Mouse (Mus musculus) left cerebral cortex, postnatal 36 days (tissue): ENCODE measurements around the gene Zbtb45. TPM values are rescaled to one million over a fixed set of nuclear protein-coding genes. Genes with fewer than 3 reads are reported as not detected.
A peak's percentile ranks its signal among the peaks of the same experiment; 100 is the strongest.

Source experiments
- DNase-seq, 2 experiments: peaks; one replicate each; pipeline ENCODE4 v3.0.0; 2021 to 2022; ENCODE audit warnings: low spot score in 2 of 2, mixed read lengths in 1 of 2
- intact Hi-C: fragments of 180-260 bp; cut with DNase I; formaldehyde crosslinking; loops from one replicate; pipeline ENCODE4 v1.15.1; 2025
- total RNA-seq, 2 experiments: library from RNA; stranded (reverse); gene quantifications; 2 replicates each; pipeline ENCODE4 v1.2.3; 2021

The Zbtb45 gene
- 10 to 100 TPM; 35.8 to 36.5 TPM for total RNA-seq

DNA sequence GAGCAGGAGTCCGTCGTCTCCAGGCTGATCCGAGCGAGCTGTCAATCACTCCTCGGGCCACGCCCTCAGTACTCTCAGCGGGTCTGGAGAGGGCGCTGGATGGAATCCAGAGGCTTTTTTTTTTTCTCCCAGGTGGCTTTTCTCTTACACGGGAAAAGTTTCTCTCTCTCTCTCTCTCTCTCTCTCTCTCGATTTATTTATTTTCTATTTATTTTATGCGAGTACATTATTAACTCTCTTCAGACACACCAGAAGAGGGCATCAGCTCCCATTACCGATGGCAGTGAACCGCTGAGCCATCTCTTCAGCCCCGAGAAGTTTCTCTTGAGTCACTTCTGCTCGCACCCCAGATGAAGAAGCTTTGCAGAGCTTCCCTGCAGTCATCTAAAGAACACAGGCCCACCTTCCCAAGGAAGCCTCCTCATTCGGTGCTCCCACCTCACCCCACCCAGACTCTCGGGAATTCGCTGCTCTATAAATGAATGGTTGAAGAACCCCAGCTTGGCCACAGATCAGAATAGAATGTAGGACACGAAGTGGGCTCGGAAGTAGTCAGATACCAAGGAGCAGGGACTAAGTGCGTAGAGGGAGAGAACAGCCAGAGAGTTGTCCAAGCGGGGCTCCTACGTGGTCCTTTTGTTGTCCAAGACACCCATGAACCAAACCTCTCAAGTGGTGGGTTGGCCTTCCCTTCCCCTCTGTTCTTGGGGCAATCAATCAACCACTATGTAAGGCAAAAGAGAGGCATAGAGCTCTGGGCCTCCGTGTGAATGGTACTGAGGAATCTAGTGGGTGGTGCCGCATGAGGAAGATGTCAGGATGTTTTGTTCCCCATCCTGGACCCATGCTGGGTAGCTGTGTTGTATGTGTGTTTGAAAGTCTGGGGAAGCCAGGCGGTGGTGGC is at the start of gene Zbtb45:
Gene Zbtb45 (minus strand): TSS at position 30 of the 904 bp plus-strand sequence.
- no peak for DNase-seq
- intact Hi-C loops, result no loop called here

DNA sequence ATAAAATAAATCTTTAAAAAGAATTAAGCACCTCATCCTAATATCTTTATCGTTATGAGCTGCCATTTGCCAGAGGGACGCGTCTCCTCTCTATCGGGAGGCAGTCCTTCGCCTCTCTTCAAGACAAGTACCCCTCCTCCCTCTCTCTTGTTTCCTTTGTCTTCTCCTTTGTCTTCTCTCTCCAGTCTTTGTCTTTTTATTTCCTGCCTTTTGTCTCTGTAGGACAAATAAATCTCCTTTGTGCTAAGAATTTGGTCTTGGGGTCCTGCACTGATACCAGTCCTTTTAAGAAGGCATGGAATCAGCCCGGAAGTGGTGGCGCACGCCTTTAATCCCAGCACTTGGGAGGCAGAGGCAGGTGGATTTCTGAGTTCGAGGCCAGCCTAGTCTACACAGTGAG is 49.7 kb upstream of the Zbtb45 start:
- intact Hi-C loops, result no loop called here

DNA sequence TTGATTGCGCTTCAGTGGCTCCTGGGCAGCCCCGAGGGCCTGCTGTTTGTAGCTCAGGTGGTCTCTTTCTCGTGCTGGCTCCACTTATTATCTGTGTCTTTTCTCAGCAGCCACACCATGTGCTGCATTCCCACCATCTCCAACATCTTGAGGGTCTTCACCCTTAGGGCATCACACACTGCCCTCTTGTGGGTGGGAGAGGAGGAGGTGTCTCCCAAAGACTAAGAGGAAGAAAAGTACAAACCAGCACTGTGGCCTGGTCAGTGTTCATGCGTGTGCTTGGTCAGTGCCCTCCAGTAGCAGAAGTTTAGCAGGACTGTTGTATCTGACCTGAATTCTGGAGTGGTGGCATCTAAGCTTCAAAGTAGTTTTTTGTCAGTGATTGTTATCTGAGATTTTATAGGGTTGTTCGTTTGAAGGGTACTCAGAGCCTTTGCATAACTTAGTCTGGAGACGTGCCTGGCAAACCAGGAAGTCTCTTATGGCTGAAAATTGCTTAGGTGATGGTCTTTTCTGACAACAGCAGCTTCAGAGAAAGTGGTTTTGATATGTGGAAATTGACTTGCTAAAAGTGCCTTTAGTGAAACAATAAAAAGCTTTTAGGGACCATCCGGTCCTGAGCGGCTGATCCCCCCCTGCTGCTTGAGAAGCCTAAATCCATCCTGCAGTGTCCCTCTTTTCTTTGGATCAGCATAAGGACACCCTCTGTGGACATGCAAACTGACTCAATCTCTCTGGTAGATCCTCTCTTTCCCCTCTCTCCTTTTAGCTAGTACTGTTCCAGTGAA is 47.3 kb upstream of the Zbtb45 start:
- intact Hi-C loops, result no loop called here

More for the DNA sequence above, 49.7 kb upstream of the Zbtb45 start:
- no peak for DNase-seq

DNA sequence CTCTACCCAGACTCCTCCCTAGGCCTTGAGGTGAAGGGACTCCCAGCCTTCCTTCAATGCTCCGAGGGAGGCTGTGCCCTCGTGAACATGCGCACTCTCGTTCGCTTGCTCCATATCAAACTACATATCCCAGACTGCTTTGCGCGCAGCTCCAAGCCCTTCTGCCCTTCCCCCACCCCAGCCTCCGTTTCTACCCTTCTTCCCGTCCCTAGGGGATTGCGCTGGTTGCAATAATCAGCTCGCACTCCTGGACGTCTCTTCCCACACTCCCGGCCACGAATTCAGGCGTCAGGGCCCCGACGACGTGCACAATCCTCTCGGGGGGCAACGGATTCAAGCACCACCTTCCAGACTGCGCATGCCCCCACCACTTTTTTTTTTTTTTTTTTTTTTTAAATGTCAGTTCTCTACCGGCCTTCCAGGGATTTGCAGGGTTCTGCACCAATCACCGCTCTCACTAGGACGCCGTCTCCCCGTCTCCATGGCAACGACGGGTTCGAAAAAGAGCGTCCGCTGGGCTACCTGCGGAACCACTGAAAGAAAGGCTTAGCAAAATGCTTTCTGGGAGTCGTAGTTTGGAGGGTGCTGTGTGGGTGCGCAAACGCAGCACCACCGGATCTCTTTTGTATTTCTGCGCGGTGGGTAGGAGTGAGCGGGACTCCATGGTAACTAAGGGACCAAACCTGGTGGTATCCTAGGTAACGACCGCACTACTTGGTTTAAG is 44.6 kb upstream of the Zbtb45 start, which contains the start of gene Mzf1:
Gene Mzf1 (minus strand): TSS at position 478 of the 724 bp plus-strand sequence.
- intact Hi-C loops, result loop anchor here (5.0 kb wide), 1 partner anchor 223 kb away; the partner anchor contains the start of genes Lig1 and Zswim9
- peak; percentile 93 to 94 for DNase-seq

More for the DNA sequence above, 47.3 kb upstream of the Zbtb45 start:
- no peak for DNase-seq

DNA sequence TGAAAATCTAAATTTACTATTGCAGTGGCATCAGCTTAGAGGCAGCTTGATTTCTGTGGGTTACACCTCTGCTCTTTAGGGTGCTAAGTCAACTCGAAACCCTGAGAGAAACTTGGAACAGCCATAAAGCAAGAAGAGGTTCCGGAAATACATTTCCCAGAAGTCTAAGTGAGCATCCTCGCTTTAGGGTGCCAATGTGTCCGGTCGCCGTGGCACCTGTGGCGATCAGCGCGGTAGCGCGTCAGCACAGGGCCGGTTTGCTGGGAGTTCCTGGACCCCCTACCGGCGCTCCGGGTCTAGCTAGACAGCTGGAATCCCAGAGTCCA is 44.1 kb upstream of the Zbtb45 start:
- intact Hi-C loops, result loop anchor here (2.0 to 5.0 kb wide), 2 partner anchors 15 to 223 kb away; partner anchors contain the start of genes Lig1, Ube2m and Zswim9
- DNase-seq, result no peak

DNA sequence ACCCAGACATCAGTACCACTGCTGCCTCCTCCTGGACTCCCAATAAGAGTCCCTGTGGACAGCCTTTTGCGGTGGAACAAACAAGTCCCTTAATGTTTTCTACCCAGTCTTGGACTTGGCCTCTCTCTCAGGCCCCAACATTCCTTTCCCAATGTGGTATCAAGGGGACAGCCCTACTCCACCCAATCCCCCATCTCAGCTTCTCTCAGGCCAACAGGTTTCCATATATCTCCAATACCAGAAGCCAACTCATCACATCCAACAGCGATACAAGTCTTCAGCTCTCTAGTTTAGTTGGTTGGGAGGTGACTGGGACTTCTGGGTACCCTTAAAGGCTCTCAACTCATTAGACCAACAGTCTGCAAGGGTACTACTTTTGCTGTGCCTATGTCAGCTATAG is 43.7 kb upstream of the Zbtb45 start:
- intact Hi-C loops, result loop anchor here (2.0 to 5.0 kb wide), 2 partner anchors 15 to 224 kb away; partner anchors contain the start of genes Lig1, Ube2m and Zswim9
- no peak for DNase-seq

DNA sequence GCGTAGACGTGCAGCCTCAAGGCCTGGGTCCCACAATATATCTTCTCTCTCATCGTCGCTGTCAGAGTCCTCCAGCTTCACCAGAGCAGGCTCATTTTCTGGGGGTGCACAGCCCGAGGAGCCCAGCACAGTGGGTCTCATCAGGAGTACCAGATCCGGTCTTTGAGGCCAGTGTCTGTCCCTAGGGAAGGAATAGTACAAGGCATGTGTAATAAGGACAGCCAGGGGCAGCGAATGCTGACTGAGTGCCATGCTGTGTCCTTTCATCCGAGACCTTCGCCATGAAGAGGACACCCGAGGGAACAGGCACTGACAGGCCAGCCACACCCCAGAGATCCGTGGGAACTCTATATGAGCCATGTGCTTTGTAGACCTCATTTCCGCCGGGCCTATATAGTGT is 43.2 kb upstream of the Zbtb45 start:
- DNase-seq, result no peak
- intact Hi-C loops, result loop anchor here (2.0 to 5.0 kb wide), 2 partner anchors 14 to 224 kb away; partner anchors contain the start of genes Lig1, Ube2m and Zswim9

DNA sequence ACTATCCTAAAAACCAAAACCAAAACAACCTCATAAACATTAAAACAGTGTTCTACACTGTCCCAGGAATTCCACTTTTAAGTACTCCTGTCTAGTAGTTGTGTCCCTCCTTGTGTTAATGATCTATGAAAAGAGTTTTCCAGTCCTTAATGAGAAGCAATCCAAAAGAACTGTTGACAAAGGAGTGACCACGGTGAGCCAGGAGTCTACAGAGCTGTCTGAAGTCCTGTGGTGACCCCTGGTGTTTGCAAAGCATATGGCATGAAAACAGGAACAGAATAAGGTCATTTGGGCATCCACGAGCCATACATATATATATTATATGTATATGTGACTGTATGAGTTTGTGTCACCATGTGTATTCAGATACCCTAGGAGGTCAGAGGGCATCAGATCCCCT is 36.2 kb upstream of the Zbtb45 start:
- intact Hi-C loops, result loop anchor here (5.0 kb wide), 1 partner anchor 39 kb away; no protein-coding TSS in a partner anchor
- DNase-seq, result no peak

DNA sequence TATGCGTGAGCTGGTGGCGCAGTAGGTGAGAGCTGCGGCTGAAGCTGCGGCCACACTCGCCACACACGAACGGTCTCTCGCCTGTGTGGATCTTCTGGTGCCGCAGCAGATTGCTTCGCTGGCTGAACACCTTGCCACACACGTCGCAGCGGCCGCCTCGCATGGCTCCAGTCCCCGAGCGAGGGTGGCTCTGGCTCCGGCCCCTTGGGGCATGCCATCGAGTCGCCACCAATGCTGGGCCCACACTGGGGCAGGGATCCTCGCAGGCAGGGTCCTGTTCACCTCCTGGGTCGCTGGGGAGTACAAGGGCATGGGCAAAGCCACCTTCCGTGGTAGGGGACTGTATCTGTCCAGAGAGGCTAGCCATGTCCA is 34.4 kb upstream of the Zbtb45 start:
- intact Hi-C loops, result no loop called here
- no peak for DNase-seq

DNA sequence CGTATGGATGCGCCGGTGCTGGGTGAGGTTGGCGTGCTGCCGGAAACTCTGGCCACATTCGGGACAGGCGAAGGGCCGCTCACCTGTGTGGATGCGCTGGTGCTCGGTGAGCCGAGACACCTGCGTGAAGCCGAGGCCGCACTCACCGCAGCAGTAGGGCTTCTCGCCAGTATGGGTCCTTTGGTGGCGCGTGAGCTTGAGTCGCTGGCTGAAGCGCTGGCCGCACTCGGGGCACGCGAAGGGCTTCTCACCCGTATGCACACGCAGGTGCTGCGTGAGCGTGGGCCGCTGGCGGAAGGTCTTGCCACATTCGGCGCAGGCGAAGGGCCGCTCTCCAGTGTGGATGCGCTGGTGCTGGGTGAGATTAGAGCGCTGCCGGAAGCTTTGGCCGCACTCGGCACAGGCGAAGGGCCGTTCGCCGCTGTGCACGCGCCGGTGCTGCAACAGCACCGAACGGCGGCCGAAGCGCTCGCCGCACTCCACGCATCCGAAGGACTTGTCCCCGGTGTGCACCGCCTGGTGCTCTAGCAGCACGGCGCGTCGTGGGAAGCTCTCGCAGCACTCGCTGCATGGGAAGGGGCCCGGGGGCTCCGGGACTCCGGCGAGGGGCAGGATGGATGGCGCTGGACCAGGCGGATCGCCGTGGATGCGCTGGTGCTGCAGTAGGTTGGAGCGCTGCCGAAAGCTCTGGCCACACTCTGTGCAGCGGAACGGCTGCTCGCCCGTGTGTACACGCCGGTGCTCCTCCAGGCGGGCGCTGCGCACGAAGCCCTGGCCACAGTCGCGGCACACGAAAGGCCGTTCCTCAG is 33.8 kb upstream of the Zbtb45 start:
- peak; percentile 67 to 69 for DNase-seq
- intact Hi-C loops, result no loop called here

DNA sequence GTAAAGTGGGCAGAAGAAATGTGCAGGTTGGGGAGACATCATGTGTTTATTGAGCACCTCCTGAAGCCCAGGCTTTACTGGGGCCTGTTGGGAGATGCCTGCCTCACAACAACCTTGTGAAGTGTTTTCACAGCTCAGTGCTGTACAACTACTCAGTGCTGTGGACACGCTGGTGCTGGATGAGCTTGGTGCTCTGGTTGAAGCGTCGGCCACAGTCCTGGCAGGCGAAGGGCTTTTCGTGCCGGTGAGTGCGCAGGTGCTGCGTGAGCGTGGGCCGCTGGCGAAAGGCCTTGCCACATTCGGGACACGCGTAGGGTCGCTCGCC is 33.2 kb upstream of the Zbtb45 start:
- no peak for DNase-seq
- intact Hi-C loops, result no loop called here

DNA sequence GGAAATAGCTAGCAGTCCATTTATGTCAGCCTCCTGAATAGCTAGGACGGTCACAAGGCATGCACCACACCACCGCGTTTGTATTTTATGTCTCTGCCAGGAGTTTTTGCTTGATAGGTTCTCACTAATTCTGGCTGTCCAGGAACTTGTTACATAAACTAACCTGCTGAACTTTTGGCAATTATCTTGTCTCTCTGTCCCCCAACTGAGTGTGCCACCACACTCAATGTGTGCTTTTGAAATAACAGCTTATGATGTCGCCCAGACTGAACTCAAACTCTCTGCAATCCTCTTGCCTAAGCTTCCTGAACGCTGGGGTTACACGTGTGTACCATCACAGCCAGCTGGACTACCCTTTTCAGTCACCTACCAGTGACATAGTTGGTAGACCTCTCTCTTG is 32.7 kb upstream of the Zbtb45 start:
- no peak for DNase-seq
- intact Hi-C loops, result no loop called here

DNA sequence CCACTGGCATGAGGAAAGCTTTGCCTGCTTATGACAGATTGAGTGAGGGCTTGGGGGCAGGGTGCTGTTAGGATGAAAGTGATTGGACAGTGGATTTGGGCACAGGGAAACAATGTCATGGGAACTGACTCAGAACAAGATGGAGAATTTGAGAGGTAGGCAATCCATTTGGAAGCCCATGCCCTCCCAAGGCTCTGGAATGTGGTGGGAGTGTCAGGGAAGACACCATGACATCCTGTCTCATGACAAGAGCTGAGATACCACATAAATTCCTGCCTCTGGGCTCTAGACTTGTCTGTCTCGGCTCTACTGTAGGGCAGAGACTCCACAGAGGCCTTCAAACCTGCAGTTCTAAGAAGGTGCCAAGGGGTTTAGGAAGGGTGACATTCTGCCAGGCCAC is 31.4 kb upstream of the Zbtb45 start:
- intact Hi-C loops, result no loop called here
- no peak for DNase-seq

DNA sequence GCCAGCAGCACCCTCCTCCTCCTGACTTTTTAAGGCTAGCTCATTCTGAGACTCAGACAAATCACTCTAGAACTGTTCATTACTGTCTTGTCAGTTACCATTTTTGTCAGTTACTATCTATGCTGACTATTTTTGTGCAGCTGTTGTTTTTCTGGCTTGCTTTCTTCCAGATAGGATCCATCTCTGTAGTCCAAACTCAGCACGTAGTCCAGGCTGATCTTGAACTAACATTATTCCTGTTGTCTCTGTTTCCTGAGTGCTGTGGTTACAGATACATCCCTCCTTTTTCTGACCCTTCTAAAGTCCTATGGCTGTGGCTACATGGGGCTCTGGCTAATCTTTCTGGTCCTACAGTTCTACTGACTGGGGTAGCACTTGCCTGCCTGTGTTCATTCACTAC is 29.3 kb upstream of the Zbtb45 start:
- DNase-seq, result no peak
- intact Hi-C loops, result loop anchor here (2.0 to 10.0 kb wide), 2 partner anchors 14 to 224 kb away; partner anchors contain the start of gene Zfp329

DNA sequence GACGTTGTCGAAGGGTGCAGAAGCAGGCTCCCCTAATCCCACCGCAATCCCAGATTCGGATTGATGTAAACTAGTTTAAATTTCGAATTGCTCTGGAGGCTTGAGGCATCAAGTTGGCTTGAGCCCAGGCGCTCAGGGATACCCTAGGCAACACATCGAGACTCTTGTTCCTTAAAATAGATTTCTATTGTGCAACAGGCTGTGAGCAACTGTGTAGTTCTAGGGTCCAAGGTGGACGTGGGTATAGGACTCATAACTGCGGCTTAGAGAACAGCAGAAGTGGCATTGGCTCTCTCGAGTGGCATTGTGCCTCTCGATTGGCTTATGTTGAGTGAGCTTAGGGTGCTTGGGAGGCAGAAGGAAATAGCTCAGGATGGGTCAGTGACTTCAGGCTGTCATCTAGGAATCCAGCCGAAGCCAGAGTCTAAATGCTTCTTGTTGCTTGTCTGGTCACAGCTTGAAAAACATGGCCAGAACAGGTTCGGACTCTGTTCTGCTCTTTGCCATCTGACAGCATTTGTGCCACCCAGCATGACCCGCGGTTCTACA is 28.9 kb upstream of the Zbtb45 start:
- DNase-seq, result no peak
- intact Hi-C loops, result loop anchor here (2.0 to 10.0 kb wide), 2 partner anchors 14 to 224 kb away; partner anchors contain the start of gene Zfp329

DNA sequence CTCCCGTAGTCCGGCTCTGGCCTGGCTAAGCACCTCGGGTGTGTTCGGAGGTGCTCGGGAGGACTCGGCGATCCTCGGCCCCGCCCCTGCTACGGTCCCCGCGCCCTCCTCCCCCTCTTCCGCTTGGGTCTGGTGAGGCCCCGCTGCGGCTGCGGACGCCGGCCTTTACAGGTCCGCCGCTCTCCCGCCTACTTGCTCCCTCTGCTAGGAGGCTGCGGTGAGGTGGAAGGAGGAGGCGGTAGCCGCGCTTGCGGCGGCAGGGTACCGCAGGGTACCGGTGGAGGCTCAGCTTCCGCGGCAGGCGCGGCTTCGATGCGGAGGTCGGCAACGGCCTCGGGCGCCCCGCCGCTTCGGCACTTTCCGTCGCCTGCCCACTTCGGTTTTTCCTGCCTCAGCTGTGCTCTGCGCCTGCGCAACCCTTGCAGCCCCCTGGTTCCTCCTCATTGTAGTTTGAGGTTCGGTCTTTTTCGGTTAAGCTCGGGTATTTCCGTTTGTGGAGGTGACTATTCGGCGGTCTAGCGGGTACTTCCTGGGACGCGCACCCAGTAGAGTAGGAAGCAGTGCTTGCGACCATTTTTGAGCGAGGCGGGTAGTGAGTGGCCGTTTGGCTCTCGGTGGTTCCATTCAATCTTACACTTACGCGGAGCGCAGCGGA is 28.2 kb upstream of the Zbtb45 start, which contains the start of gene Ube2m:
Gene Ube2m (minus strand): TSS at position 375 of the 655 bp plus-strand sequence.
- intact Hi-C loops, result loop anchor here (2.0 to 10.0 kb wide), 2 partner anchors 15 to 223 kb away; partner anchors contain the start of gene Zfp329
- peak; percentile 98 to 99 for DNase-seq

DNA sequence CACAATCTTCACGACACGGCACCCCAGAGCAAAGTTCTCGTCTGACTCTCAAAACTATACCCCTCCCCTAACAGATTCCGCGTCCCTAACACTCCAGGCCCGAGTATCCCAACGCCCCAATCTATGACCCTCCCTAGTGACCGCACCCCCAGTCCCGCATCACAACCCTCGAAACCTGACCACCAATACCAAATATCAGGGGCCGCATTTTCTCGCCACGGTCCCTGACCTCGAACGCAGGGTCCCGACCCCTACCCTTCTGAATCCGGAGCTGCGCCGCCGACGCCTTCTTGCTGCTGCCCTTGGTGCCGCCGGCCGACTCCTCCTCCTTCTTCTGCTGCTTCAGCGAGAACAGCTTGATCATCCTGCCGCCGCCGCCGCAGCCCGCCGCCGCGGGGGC is 27.5 kb upstream of the Zbtb45 start:
- DNase-seq, result peak in 1 of 2 experiments; percentile 64
- intact Hi-C loops, result loop anchor here (10.0 kb wide), 1 partner anchor 223 kb away; the partner anchor contains the start of gene Zfp329

DNA sequence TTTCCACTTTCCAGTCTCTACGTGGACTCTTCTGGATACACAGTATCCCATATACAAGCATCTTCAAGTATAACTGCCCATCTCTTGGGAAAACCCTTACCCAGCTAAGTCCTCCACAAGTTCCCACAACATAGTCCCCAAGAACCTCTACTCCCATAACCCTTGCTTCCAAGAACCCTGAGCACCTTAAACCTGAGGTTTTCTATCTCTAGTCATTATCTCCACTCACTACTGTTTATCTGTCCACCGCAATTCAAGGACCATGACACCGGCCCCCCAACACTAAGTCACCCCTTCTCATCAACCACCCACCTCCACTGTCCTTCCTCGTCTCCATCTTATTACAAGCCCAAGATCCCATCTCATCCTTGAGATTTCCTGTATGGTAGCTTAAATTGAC is 27.0 kb upstream of the Zbtb45 start:
- DNase-seq, result no peak
- intact Hi-C loops, result loop anchor here (10.0 kb wide), 1 partner anchor 222 kb away; the partner anchor contains the start of gene Zfp329
